Mouse (Mus musculus) midbrain, postnatal 0 days (tissue): ENCODE results near the gene Cish. TPM values are rescaled to one million over a fixed set of nuclear protein-coding genes. Genes with fewer than 3 reads are reported as not detected.

Source experiments
- ATAC-seq: fragments of 200-750 bp; cut with Nextera tagmentation; 2 replicates; pipeline ENCODE4 v1.8.0; 2017; ENCODE audit warnings: moderate number of reproducible peaks, mild to moderate bottlenecking, moderate TSS enrichment, moderate library complexity; ENCODE audit not compliant: low FRiP score
- DNase-seq: peaks from one replicate; pipeline ENCODE4 v3.0.0-alpha.2; 2015; ENCODE audit warnings: low spot score
- H3K27ac ChIP-seq: fragments of 300-500 bp; sonication (generic); 2 replicates; pipeline ENCODE4 v1.5.1; 2014; ENCODE audit warnings: low read depth, mild to moderate bottlenecking, low read length, mixed read lengths
- H3K27me3 ChIP-seq: fragments of 300-500 bp; sonication (generic); 2 replicates; pipeline ENCODE4 v1.6.1; 2014; ENCODE audit warnings: low read length, control low read depth, mixed read lengths; ENCODE audit not compliant: insufficient read depth
- H3K36me3 ChIP-seq: fragments of 300-500 bp; sonication (generic); 2 replicates; pipeline ENCODE4 v1.6.1; 2014; ENCODE audit warnings: low read length, control low read depth, mixed read lengths; ENCODE audit not compliant: insufficient read depth
- H3K4me1 ChIP-seq: fragments of 300-500 bp; sonication (generic); 2 replicates; pipeline ENCODE4 v1.6.1; 2014; ENCODE audit warnings: mild to moderate bottlenecking, control low read depth, antibody characterized with exemption, low read length, mixed read lengths; ENCODE audit not compliant: insufficient read depth
- H3K4me2 ChIP-seq: fragments of 300-500 bp; sonication (generic); 2 replicates; pipeline ENCODE4 v1.6.1; 2014; ENCODE audit warnings: low read depth, mild to moderate bottlenecking, low read length, mixed read lengths; ENCODE audit not compliant: poor library complexity, severe bottlenecking
- H3K4me3 ChIP-seq: fragments of 300-500 bp; sonication (generic); 2 replicates; pipeline ENCODE4 v1.5.1; 2014; ENCODE audit warnings: low read depth, mild to moderate bottlenecking, low read length, moderate library complexity
- H3K9ac ChIP-seq: fragments of 300-500 bp; sonication (generic); replicated peaks from 2 replicates; pipeline ENCODE4 v1.6.1; 2014; ENCODE audit warnings: mild to moderate bottlenecking, low read length, moderate library complexity, mixed read lengths; ENCODE audit not compliant: poor library complexity, severe bottlenecking
- H3K9me3 ChIP-seq: fragments of 300-500 bp; sonication (generic); 2 replicates; pipeline ENCODE4 v1.6.1; 2016; ENCODE audit warnings: low read length, control low read depth
- CTCF ChIP-seq: IDR thresholded peaks from 2 replicates; pipeline ENCODE4 v1.5.1; 2016; ENCODE audit warnings: antibody characterized with exemption, mild to moderate bottlenecking
- WGBS: fragments of 180-500 bp; shearing (Covaris S2); extraction: QIAGEN DNeasy Blood & Tissue Kit; methylation state at CpG from one replicate; pipeline ENCODE4 v1.1.7; 2014; 5-methylcytosine and 5-hydroxymethylcytosine counted together
- polyA plus RNA-seq: library from polyadenylated mRNA; unstranded; fragments of >200 nt; fragmentation: Nextera tagmentation; extraction: Ambion mirVana; gene quantifications from 2 replicates; pipeline ENCODE4 v1.2.1, GENCODE M21; 2015
- total RNA-seq: library from RNA; depleted of rRNA; stranded (reverse); fragments of >200 nt; gene quantifications from 2 replicates; pipeline ENCODE4 v1.2.3, GENCODE M21; 2014

Cish gene
- total and polyA plus RNA-seq, 2 experiments from 2014 or later = 6.0 to 6.7 TPM

- WGBS = 87% methylated on average over 17 of the region's 17 CpGs
- no peak overlapping the region for H3K4me2 ChIP-seq
- ATAC-seq (no peak), DNase-seq (no peak)
- no peaks in the 10 kb centered on the region for H3K9me3 ChIP-seq
- no peaks in the 10 kb centered on the region for H3K27me3 ChIP-seq
- peaks cover 16% of the 10 kb centered on the region for H3K36me3 ChIP-seq
- no peak overlapping the region for H3K27ac ChIP-seq
- no peak overlapping the region for H3K9ac ChIP-seq
- no peak for TF ChIP-seq CTCF
- no peak overlapping the region for H3K4me3 ChIP-seq
- peaks cover 4% of the 10 kb centered on the region; the same call in 1 of the 2 replicates for H3K4me1 ChIP-seq
Observed at GRCm38 (mm10) chr9:107301554-107302331, 5.9 kb downstream of the Cish start.

- no peak overlapping the region for H3K27ac ChIP-seq
- no peak overlapping the region for H3K9ac ChIP-seq
- H3K36me3 ChIP-seq = peaks cover 16% of the 10 kb centered on the region
- WGBS = 84% methylated on average over 7 of the region's 7 CpGs
- no peaks in the 10 kb centered on the region for H3K9me3 ChIP-seq
- 0 out of 2 replicates have a peak, but pooled peaks cover 4% of the 10 kb centered on the region for H3K4me1 ChIP-seq
- ATAC-seq = no peak
- H3K4me2 ChIP-seq = no peak overlapping the region
- H3K4me3 ChIP-seq = no peak overlapping the region
- H3K27me3 ChIP-seq = no peaks in the 10 kb centered on the region
- TF ChIP-seq CTCF = no peak
- no peak for DNase-seq
Observed at GRCm38 (mm10) chr9:107302592-107302991, 6.8 kb downstream of the Cish start.

DNA sequence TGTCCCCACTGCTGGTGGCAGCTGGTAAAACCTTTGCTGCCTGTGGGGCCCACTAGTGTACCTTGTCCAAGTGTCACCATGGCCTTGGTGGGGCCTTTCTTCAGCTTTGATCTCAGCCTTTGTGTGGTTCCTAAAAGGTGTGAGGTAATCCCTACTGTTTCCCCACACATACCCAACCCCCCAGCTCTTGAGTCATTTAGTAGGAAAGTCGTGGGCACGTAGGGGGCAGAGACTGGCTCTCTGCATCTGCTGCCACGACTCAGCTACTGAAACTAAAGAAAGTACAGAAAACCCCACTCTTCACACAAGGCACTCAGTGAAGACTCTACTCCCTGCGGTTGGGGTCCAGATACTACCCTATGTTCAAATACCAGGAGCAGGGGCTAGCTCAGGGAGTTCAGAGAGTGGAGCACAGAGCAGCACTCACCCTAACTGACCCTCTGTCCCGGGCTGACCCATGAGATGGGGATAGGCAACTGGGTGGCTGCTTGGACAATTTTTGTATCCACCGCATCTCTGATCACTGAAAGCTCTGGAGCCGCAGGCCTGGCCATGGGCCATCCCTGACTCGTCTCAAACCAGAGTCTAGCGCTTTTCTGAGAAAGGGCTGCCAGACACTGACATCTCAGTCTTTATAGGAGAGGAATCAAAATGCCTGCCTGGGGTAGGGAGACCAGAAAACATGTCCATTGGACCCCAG, 7.4 kb downstream of the Cish start:
- Histone ChIP-seq H3K36me3 (peaks cover 16% of the 10 kb centered on the region), H3K4me1 (no peaks in the 10 kb centered on the region), H3K9ac (no peak overlapping the region), H3K27ac (no peak overlapping the region), H3K4me2 (no peak overlapping the region), H3K4me3 (no peak overlapping the region), H3K9me3 (no peaks in the 10 kb centered on the region), H3K27me3 (no peaks in the 10 kb centered on the region)
- no peak for TF ChIP-seq CTCF
- 84% methylated on average over 9 of the region's 9 CpGs for WGBS
- no peak for DNase-seq
- ATAC-seq = no peak

DNA sequence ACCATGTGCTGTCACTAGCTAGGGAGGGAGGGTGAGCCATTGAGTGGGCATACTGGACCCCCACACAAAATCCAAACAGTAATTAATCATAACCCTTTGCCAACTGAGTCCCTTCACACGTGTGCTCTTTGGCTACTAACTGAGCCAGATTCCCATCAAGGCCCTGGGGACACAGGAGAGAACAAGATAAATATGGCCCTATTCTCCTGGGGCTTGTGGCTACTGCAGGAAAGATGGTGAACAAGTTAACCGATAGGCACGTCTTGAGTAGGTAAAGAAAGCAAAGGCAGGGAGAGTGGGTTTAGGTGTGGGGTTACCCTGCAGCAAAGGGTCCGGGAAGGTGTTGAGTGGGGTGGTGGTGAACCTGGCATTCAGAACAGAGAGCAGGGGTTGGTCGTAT, 8.1 kb downstream of the Cish start:
- no peak overlapping the region for H3K9ac ChIP-seq
- WGBS = 87% methylated on average over 5 of the region's 5 CpGs
- no peak overlapping the region for H3K27ac ChIP-seq
- H3K9me3 ChIP-seq = no peaks in the 10 kb centered on the region
- H3K36me3 ChIP-seq = peaks cover 16% of the 10 kb centered on the region
- no peaks in the 10 kb centered on the region for H3K4me1 ChIP-seq
- H3K4me3 ChIP-seq = no peak overlapping the region
- TF ChIP-seq CTCF = no peak
- no peak for ATAC-seq
- DNase-seq = no peak
- no peaks in the 10 kb centered on the region for H3K27me3 ChIP-seq
- no peak overlapping the region for H3K4me2 ChIP-seq

DNA sequence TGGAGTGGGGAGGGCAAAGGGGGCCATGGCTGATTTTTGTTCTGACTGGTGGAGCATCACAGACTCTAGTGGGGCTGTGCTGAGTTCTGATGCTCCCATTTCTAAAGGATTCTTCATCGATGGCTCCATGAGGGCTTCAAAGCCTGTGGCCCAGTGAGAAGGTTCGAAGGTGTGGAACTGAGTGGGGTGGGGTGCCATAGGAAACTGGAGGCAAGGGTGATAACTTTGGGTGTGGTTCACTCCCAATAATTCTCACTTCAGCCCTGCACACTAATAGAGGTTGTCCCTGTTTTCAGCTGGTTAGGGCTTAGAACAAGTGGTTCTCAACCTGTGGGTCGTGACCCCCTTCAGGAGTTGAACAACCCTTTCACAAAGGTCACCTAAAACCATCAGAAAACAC, 8.6 kb downstream of the Cish start:
- no peak overlapping the region for H3K4me3 ChIP-seq
- H3K4me1 ChIP-seq = no peaks in the 10 kb centered on the region
- no peak for ATAC-seq
- WGBS = 95% methylated on average over 3 of the region's 3 CpGs
- no peak for DNase-seq
- no peak for TF ChIP-seq CTCF
- H3K4me2 ChIP-seq = no peak overlapping the region
- H3K9me3 ChIP-seq = no peaks in the 10 kb centered on the region
- no peak overlapping the region for H3K27ac ChIP-seq
- H3K36me3 ChIP-seq = peaks cover 16% of the 10 kb centered on the region
- no peaks in the 10 kb centered on the region for H3K27me3 ChIP-seq
- no peak overlapping the region for H3K9ac ChIP-seq

GRCm38 (mm10) chr9:107305012-107305411, 9.2 kb downstream of the Cish start:
- no peaks in the 10 kb centered on the region for H3K27me3 ChIP-seq
- no peaks in the 10 kb centered on the region for H3K9me3 ChIP-seq
- H3K36me3 ChIP-seq = peaks cover 16% of the 10 kb centered on the region
- ATAC-seq (no peak), DNase-seq (no peak)
- no peak for TF ChIP-seq CTCF
- no peaks in the 10 kb centered on the region for H3K4me1 ChIP-seq
- no peak overlapping the region for H3K27ac ChIP-seq
- H3K4me2 ChIP-seq = no peak overlapping the region
- H3K9ac ChIP-seq = no peak overlapping the region
- 82% methylated on average over 4 of the region's 4 CpGs for WGBS
- H3K4me3 ChIP-seq = no peak overlapping the region
